Mouse (Mus musculus): ENCODE measurements around the gene Galnt14. TPM values are rescaled to one million over a fixed set of nuclear protein-coding genes. Genes with fewer than 3 reads are reported as not detected.

The Galnt14 gene
- polyA plus RNA-seq, 1 experiment, result 0.12 TPM

DNA sequence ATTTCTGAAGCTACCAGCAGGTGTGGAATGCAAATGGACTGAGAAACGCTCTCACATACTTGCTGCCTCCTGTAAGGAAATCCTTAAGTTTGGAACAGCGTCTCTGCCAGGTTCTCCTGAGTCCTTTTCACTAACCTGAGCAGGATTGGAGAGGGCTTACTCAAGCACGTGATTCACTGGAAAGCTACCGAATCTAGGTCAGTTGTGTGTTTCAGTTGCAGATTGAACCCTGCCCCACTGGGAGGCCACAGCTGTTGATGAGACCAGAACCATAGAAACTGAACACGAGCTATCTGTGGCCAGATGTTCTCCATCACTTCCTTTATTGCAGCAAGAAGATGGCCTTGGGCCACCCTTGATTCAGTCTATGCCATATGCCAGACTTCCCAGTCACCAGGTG lies 38.3 kb downstream of the Galnt14 start:
- 67% methylated on average over 5 of the region's 5 CpGs for WGBS
- no peak for DNase-seq (ENCODE audit: low read depth, low spot score)

DNA sequence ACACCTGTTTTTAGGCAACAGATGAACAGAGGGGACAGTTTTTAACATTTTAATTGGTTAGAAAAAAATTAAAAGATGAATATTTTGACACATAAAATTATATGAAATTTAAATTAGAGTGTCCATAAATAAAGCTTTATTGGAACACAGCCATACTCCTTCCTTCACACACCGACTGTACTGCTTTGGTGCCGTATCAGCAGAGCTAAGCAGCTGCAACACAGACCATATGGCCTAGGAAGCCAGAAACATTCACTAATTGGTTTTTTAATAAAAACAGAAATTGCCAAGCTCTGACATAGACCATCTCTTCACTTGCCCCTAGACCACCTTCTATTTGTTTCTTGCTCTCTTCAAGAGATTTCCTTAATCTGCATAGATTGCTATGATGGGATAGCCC lies 40.2 kb downstream of the Galnt14 start:
- 61% methylated on average over 2 of the region's 2 CpGs for WGBS
- no peak for DNase-seq (ENCODE audit: low read depth, low spot score)

DNA sequence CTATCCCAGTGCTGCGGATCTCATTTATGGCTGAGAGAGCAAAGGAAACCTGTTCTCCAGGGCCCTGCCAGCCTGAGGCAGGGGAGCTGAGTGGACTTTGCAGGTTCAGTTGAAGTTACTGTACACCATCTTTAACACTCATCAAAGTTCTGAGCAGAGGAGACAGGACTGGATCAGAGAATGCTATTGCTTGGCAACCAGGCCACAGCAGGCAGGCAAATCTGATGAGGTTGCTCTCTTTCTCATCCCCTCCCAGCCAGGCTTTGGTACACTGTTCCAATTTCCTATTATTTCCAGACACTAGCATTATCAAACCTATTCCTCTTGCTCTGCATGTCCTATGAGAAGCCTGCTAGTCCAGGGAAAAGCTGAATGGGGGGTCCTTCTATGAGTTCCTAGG lies 41.3 kb downstream of the Galnt14 start:
- WGBS, result 69% methylated on average over 1 of the region's 1 CpGs

DNA sequence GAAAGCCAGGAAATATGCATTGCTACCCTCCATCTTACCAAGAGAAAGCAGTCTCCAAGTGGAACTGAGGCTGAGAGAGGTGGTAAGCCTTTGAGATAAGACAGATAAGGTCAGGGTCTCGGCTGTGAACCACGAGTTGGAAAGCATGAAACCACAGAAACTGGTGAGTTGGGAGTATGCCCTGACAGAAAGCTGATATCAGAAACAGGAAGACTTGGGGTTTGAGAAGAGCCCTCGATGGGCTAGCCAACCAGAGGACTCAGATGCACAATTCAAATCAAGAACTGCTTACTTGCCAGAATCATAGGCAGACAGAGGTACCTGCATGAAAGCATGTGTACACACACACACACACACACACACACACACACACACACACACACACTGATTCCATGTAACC lies 47.0 kb downstream of the Galnt14 start:
- DNase-seq (ENCODE audit: low read depth, low spot score), result no peak
- 54% methylated on average over 3 of the region's 3 CpGs for WGBS

More for the DNA sequence above, 41.3 kb downstream of the Galnt14 start:
- no peak for DNase-seq (ENCODE audit: low read depth, low spot score)

DNA sequence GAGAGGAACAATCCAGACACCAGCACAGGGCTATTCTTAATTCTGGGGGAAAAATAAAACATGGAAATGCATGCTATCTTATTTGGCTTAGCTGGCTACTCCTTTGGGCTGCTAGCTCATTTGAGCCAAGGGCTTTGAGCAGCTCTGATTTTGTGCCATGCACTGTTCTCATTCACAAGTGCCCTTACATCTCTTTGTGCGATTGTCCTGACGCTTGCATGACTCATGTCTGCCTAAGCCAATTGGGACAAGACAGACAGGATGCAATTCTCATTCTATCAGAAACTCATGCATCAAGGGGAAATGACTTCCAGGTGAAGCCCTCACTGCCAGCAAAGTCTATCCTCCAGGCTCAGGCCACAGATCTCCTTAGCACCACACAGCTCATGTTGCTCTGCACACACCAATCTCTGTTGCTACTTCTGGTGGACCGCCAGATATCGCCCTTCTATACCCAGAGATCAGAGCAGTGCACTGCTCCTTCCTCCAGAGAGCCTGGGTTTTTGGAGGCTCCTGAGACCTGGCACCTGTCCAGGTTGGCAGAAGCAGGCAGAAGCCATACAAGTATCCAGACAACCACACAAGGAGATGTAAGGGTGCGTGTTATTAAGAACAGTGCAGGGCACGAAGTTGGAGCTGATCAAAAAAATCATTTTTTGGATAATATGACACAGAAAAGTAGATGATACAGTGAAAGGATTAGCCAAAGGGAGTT lies 51.4 kb downstream of the Galnt14 start:
- no peak for DNase-seq (ENCODE audit: low read depth, low spot score)
- 84% methylated on average over 6 of the region's 6 CpGs for WGBS

DNA sequence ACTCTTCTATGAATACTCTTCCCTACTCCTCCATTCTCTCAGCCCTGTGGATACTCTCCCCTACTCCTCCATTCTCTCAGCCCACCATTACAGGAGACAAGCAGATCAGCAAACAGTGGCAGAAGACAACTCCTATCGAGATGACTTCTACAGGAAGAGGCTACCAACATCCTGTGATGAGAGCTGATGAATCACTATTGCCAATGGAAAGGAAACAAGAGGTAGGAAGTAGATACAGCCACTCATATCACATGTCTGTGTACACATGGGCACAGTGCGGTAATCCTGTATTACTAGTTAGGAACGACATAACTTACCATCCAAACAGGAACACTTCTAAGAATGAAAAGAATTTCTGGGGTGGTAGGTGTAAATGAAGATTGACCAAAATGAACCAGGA lies 53.9 kb downstream of the Galnt14 start:
- WGBS, result 81% methylated on average over 3 of the region's 3 CpGs

DNA sequence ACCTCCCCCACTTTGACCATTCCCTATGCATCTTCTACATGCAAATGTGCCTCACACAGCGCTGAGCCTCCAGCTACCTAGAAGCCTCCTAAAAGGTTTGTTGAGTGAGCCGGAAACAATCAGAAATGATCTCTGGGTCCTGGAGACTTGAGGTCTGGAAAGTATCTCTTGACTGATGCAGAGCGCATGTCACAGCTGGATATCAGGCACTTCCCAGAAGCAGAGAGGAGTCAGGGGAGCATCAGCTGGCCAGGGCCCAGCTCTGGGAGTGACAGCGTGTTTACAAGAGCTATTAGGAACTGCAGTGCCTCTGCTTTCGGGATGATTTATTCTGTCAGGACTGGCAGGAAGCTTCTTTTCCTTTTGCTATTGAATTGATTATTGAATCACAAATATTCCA lies 56.0 kb downstream of the Galnt14 start:
- DNase-seq (ENCODE audit: low read depth, low spot score), result no peak
- WGBS, result 53% methylated on average over 5 of the region's 5 CpGs

More for the DNA sequence above, 53.9 kb downstream of the Galnt14 start:
- no peak for DNase-seq (ENCODE audit: low read depth, low spot score)

DNA sequence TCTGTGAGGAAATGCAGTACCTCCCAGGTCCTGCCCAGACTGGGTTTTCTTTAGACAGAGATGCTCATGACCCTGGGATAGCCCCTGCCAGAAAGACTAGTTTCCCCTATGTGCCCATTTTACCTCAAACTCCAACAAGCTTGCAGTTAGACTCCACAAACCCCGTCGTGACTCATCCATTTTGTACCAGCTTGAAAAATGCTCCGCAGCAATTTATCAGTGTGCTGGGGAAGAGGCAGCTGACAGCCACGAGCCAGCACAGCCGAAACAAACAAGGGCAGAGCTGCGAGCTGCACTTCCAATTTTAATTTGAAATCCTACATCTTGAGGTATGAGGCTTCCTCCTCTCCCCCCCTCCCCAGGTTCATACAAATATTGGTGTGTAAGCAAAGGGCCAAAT lies 60.9 kb downstream of the Galnt14 start:
- DNase-seq (ENCODE audit: low read depth, low spot score), result no peak
- 69% methylated on average over 6 of the region's 6 CpGs for WGBS

DNA sequence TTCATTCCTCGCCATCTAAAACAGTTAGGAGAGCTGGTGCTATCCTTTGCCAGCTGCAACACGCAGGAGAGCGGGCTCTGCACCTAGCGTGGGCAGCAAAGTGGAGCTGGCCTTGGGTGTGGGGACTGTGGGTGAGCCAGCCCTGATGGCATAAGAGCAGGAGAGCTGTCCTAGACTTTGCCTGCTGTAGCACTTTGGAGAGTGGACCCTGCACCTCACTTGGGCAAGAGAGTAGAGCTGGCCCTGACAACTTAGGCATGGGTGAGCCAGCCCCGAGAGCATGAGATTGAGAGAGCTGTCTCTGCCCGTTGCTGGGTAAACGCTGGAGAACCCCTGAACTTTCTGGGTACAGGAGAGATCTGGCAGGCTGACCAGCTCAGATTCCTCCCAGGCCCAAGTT lies 68.6 kb downstream of the Galnt14 start:
- 86% methylated on average over 7 of the region's 7 CpGs for WGBS
- no peak for DNase-seq (ENCODE audit: low read depth, low spot score)

DNA sequence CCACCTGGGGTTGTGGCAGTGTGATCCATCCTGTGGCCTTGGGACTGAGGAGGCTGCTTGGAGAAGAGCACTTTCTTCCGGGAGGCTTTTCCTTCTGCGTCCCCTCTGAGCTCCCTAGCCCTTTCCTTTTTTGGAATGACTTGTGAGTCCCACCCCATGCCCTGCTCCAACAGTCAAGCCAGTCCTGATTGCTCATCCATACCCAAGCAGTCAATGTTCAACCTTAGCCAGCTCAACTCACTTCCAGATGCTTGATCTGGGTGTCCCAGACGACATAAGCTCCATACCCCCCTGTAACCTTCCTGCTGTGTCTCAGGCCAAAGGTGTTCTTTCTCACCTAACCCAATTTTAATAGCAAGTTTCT lies 70.2 kb downstream of the Galnt14 start:
- DNase-seq (ENCODE audit: low read depth, low spot score), result no peak
- 48% methylated on average over 3 of the region's 3 CpGs for WGBS

DNA sequence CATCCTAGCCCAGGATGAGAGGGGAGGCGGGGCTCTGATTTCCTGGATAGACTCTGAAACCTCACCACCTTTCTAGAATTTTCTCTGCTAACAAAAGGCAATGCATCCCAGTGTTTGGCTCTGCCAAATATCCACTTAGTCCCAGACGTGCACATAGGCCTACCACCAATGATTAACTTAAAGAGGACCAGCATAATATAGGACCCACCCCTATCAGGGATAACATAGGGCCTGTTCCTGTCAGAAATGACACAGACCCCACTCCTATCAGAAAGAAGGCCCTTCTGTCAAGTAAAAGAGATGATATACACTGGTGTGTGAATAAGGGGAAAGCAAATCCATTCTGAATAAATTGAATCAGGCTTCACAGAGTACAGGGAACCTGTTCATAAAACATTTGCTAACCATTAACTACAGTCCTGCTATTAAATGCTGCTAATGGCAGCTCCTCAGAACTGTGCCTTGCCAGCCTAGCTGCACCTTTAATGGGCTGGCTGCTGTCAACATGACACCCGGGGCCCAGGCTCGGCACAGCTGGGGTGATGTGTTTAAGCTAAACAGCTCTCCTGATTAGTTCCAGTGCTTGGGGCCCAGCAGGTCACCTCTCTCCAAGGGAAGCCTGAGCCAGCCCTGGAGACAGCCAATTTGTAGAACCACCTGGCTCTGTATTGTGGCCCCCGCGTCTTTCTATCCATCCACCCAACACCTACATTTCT lies 70.7 kb downstream of the Galnt14 start:
- DNase-seq (ENCODE audit: low read depth, low spot score), result no peak
- 32% methylated on average over 6 of the region's 6 CpGs for WGBS

DNA sequence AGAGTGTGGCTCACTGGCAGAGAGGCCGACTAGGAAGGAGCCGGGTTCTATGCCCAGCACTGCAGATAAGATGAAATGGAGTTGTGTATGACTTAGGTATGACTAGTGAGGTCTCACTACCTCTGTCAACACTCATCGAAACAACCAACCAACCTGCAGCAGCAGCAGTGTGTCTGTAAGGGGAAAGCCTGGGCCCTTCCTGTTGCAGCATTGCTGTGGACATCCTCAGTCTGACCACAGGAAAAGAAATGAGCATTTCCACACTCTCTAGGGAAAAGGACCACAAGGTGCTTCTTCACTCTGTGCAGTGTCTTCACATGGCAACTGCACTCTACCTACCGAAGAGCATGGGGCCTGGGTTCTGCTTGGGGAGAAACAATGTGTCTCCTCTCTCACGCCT lies 73.3 kb downstream of the Galnt14 start:
- DNase-seq (ENCODE audit: low read depth, low spot score), result no peak
- 93% methylated on average over 5 of the region's 5 CpGs for WGBS

DNA sequence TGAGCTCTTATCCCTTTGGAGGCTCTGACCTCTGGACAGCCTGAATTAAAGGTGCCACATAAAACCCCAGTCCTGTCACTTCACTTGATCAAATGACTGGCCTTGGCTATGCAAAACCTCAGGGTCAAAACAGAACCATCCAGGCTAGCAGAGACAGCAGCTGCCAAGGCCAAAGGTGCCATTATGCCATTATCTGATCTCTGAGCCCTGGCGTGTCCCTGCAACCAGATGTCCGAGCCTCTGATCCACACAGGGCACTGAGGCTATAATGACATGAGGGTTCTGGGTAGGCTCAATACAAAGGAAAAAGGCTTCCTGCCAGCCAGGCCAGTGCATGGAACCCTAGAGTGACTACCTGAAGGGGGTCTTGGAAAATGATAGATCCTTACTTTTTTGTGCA lies 75.4 kb downstream of the Galnt14 start:
- 69% methylated on average over 2 of the region's 2 CpGs for WGBS
- no peak for DNase-seq (ENCODE audit: low read depth, low spot score)

DNA sequence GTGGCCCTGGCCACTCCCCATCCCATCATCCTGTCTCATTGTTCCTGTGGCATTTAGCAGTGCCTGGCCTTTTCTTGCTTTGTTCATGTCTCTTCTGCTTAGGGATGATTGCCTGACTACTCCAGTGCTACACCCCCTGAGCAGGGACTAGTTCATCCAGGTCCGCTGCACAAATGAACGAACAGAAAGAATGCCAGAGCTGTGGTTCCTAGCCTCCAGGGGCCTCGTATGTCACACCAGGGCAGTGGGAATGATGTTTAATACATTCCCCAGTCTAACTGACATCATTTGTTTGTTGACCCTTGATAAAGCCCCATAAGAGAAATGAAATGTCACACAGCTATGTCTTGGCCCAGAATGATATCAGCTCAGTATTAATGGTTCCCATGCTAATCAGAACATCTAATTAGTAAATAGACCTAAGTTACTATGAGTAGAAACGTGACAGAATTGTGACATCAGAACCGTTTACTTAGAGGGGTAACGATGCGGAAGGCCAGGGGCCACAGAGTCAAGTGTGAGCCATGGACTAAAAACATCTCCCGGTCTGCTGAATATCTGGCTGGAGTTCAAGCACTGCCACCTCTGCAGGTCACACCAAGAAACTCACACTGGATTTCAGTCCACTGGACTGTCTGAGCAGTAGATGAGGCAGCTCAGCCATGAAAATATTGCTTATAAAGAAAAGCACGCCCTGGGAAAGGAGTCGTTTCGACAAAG lies 76.1 kb downstream of the Galnt14 start:
- DNase-seq (ENCODE audit: low read depth, low spot score), result no peak
- WGBS, result 72% methylated on average over 11 of the region's 11 CpGs

DNA sequence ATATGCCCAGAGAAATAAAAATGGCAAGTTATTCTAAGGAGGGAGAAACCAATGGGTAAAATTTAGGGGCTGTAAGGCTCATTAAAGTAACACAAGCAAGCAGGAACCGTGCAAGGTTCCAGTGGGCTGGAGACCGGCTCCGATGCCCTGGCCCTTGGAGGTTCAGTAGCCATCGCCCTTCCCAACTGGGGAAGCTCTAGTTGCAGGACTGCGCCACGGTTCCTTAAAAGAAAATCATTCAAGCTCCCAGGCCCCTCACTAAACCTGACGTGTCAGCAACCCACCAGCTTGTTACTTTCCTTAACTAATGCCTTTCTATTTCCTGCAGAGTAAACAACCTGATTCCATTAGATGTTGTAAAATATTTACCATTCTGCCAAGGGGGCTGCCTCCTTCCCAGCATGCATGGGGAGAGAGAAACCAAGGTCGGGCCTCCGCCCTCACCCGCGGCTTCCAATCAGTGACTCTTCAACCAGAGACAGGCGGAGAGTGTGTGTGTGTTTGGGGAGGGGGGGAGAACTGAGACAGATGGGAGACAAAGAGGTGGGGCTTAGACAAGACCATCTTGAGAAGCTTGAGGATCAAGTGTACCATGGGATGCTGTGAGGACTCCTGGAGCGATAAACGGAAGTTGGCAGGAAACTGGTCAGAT lies 81.9 kb downstream of the Galnt14 start:
- no peak for DNase-seq (ENCODE audit: low read depth, low spot score)
- 75% methylated on average over 14 of the region's 14 CpGs for WGBS

DNA sequence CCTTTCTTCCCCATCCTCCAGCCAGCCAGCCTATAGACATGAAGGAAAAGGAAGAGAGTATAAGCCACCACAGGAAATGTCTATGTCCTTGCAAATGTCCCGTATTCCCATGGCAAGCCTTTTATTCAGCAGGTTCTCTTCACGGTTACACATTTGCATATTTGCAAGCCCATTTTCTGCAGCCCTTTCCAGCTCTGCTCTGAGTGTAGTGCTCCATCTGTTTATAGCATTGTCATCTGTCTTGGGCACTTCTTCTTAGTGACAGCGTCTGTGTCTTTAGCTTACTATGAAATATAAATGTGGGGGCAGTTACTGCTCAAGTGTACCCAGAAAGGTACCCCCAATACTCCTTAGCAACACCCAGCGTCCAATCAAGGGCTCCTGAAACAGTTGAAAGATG lies 83.3 kb downstream of the Galnt14 start:
- WGBS, result 77% methylated on average over 4 of the region's 4 CpGs
- no peak for DNase-seq (ENCODE audit: low read depth, low spot score)

DNA sequence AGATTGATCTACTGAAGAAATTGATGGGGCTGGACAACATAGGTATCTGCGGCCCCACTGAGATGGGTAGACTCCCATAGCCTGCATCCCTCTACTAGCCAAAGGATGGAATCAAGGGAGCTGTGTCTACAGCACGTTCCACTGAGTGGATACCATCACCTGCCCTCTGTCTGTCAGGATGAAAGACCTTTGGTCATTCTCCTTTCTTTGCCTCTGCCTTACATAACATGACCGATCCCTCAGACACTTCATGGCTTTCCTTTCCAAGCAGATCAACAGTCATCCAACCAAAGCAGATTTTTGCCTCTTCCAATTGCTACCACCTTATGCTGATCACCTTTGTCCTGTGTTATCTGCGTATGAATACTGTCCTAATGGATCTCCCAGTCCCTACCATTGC lies 90.2 kb downstream of the Galnt14 start:
- 85% methylated on average over 4 of the region's 4 CpGs for WGBS
- no peak for DNase-seq (ENCODE audit: low read depth, low spot score)

DNA sequence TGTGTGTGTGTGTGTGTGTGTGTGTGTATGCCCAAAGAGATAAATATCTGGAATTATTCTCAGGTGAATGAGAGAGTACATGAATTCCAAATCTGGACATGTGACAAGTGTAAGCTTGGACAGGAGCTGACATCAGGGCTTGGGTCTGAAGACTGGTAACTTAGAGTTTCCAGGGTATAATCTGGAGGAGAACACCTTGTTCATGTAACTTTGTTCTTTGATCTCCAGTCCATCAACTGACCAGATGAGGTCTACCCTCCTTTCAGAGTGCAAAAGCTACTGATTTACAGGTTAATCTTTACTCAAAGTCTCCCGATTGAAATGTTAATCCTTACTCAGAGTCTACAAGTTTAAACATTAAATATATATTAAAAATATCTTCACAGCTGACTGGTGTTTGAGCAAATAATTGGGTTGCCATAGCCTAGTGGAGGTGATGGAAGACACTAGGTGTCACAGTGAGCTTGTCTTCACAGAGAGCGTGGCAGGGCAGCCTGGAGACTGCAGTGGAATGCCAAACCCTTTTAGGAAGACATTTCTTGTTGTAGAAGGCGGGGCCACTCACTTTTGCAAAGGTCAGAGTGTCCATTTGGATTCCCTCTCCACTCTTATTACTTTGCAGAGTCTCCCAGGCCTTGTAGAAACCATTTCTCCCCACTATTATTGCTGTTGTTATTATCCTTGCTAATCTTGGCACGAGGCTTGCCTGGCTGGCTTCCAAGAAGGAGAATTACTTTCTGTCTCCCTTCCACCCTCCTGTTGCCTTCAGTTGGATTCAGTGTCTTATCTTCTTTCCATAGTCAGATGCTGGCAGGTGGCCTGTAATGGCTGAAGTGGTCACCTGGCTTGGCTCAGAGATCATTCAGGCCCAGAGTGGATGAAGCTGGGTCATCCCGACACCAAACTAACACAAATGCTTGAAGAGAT lies 107.4 kb downstream of the Galnt14 start:
- DNase-seq (ENCODE audit: low read depth, low spot score), result no peak
- WGBS, result 43% methylated on average over 5 of the region's 5 CpGs

DNA sequence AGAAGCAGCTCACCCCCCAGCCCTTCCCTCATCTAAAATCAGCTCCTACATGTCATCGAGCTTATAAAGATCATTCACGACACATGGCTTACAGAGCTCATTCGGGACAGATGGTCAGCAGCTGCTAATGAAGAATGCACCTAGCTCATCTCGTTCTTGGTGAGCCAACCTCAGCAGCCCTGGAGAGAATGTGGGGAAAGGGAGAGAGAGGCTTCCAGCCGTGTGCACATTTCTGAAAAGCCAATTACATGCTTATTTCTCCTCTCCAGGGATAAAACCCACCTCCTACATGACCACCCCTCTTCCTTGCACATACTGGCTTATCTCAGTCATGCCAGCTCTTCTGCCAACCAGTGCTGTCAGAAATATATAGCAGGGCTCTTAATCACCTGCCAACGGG lies 110.3 kb downstream of the Galnt14 start:
- WGBS, result 74% methylated on average over 6 of the region's 6 CpGs
- DNase-seq (ENCODE audit: low read depth, low spot score), result no peak
